Comparison of ENCODE assay signal across 9 mouse cellular contexts in the genomic region with DNA sequence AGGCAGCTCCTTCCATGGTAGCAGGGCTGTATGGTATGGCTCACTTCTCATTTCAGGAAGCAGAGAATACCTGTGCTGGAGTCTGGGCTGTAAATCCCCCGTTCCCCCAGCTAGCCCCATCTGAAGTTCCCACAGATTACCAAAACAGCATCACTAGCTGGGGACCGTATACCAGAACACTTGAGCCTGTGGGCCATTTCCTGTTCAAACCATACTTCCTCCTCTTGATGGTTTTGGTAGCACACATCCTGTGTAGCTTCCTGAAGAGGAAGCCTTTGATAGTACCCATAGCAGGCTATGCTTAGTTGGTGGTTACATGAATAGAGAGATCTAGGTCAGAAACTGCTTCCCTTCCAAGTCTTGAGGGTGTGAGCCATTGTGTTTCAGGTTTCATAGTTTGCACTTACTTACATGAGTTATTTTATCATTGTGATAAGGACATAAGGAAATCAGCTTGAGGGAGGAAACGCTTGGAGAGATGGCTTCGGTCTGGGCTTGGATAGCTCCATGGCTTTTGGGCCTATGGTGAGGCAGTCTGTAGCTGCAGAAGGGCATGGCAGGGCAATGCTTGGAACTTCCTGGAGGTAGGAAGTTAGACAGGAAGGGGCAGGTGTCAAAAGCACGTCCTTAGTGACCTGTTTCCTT. TPM values are rescaled to one million over a fixed set of nuclear protein-coding genes. Genes with fewer than 3 reads are reported as not detected.
DNase-seq lines count a peak whose midpoint lies in the region; ATAC-seq lines count a peak whose summit lies in the region.
"Had no signal": no experiment of that assay in that cellular context is flagged by ENCODE, and none has a peak within 500 bp of the region (broad histone marks: within the 10 kb centered on the region; RNA-seq: fewer than 3 reads in every experiment).

No protein-coding gene starts in this region.

- H3K9me3 ChIP-seq in heart, embryonic 13.5 days: no peaks in the 10 kb centered on the region

- H3K27me3 ChIP-seq in heart, embryonic 13.5 days (replicated peaks): no peaks in the 10 kb centered on the region

- ATAC-seq in heart, embryonic 13.5 days (ENCODE audit: extremely low read depth, insufficient number of reproducible peaks, low FRiP score, low TSS enrichment): no peak
- peak; percentile 98 to 100 for ATAC-seq in hematopoietic stem cell, adult 5-6 weeks (replicated peaks in 1 of 2; ENCODE audit: insufficient read depth in 1 of 2, low FRiP score in 2 of 2, low TSS enrichment in 1 of 2, low read depth in 1 of 2, poor library complexity in 2 of 2, severe bottlenecking in 2 of 2)
- ATAC-seq in megakaryocyte-erythroid progenitor cell, adult 5-6 weeks (replicated peaks; ENCODE audit: low FRiP score, low TSS enrichment, poor library complexity, severe bottlenecking): peak; percentile 44; the same call in 1 of the 2 replicates

- no peak overlapping the region for H3K4me3 ChIP-seq in heart, embryonic 13.5 days

- intact Hi-C loops in left cerebral cortex, postnatal 10 days (cut with DNase I): no loop called here
- intact Hi-C loops in left cerebral cortex, postnatal 4 days (cut with DNase I): no loop called here

- whole genome bisulfite sequencing in heart, embryonic 13.5 days: 66% methylated on average over 5 of the region's 5 CpGs

- H3K4me2 ChIP-seq in heart, embryonic 13.5 days: no peak overlapping the region

- no peak overlapping the region for H3K9ac ChIP-seq in heart, embryonic 13.5 days

- H3K4me1 ChIP-seq in heart, embryonic 13.5 days: peaks cover 34% of the 10 kb centered on the region

- H3K27ac ChIP-seq in heart, embryonic 13.5 days (replicated peaks): peak overlapping the region; percentile 67

- DNase-seq in heart, postnatal 4 days: no peak
- peak; percentile 84 for DNase-seq in CD4-positive, CD25-positive, alpha-beta regulatory T cell, adult 2 months (ENCODE audit: low read depth, low spot score)
- no peak for DNase-seq in left cerebral cortex, postnatal 10 days (ENCODE audit: extremely low spot score in 1 of 2, low spot score in 2 of 2)
- DNase-seq in cerebellum, adult 9-10 months: no peak
- no peak for DNase-seq in left cerebral cortex, postnatal 4 days
- DNase-seq: cerebellum, postnatal 36 days had no signal

- no peaks in the 10 kb centered on the region; the same call in 1 of the 2 replicates for H3K36me3 ChIP-seq in heart, embryonic 13.5 days

RNA-seq across cellular contexts. Expression of gene Tnk2, which starts 7.4 kb away (rescaled TPM):
- polyA plus RNA-seq in heart, embryonic 13.5 days (2015; fragmentation: Nextera tagmentation; extraction: Ambion mirVana): 7.1 and 8.7 TPM in 2 replicates
- 10 to 100 TPM; 38.4 to 49.9 TPM for total RNA-seq in heart, postnatal 4 days (2021)
- 3.5 and 5.7 TPM in 2 replicates for total RNA-seq in hematopoietic stem cell, adult 5-6 weeks (2017)
- total RNA-seq in megakaryocyte-erythroid progenitor cell, adult 5-6 weeks (2014; fragmentation: Nextera tagmentation): 45.7 and 54.4 TPM in 2 replicates
- 27.7 and 28.6 TPM in 2 replicates for total RNA-seq in megakaryocyte-erythroid progenitor cell, adult 5-6 weeks (2017)
- total RNA-seq in left cerebral cortex, postnatal 10 days (2021): 100 to 1,000 TPM in 1 of 2 experiments, 10 to 100 TPM in 1; 93.2 to 107 TPM
- 10 to 100 TPM; 84.7 to 99.6 TPM for total RNA-seq in left cerebral cortex, postnatal 4 days (2021)

RNA-seq across cellular contexts. Expression of gene Tfrc, which starts 42.4 kb away (rescaled TPM):
- 32.7 and 34.7 TPM in 2 replicates for polyA plus RNA-seq in heart, embryonic 13.5 days (2015; fragmentation: Nextera tagmentation; extraction: Ambion mirVana)
- 100 to 1,000 TPM; 139 to 148 TPM for total RNA-seq in heart, postnatal 4 days (2021)
- 87.0 and 93.9 TPM in 2 replicates for total RNA-seq in hematopoietic stem cell, adult 5-6 weeks (2017)
- 316 and 327 TPM in 2 replicates for total RNA-seq in megakaryocyte-erythroid progenitor cell, adult 5-6 weeks (2014; fragmentation: Nextera tagmentation)
- 261 and 333 TPM in 2 replicates for total RNA-seq in megakaryocyte-erythroid progenitor cell, adult 5-6 weeks (2017)
- 100 to 1,000 TPM; 106 to 111 TPM for total RNA-seq in left cerebral cortex, postnatal 10 days (2021)
- total RNA-seq in left cerebral cortex, postnatal 4 days (2021): 10 to 100 TPM; 77.2 to 90.3 TPM
